In the genomic region with DNA sequence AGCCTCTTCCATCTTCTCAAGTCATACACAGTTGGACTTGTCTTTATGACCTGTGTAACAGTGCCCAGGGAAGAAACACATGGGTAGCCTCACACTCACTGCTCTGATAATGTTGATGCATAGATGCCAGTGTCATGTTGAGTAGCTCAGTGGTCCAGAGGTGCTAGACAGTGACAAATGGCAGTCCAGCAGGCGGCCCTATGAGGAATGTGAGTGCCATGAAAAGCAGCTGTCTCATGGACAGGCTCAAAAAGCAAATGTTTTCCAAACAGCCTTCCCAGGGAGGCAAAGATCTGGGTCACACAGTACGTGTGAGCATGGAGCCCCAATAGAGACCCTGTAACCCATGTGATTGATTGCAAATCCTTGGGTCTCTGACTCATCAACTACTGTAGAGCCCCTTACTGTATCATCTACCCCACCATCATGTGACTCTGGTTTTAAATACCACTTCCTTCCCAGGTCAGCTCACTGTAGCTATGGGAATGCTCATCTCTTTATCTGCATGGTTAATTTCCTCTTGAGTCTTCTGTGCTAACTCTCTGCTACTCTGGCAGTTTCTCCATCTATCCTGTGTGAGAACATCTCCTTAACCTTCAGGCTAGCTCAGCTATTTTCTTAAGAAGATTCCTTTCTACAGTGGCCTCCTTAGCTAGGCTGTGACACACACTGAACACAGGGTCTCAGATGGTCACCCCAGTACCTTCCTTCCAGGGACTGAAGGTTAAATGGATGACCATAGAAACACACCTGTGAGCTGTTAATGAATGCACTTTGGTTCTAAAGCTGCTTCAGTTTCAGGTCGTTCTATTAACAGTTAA, we compare ENCODE assay signal across 20 mouse cellular contexts.
DNase-seq lines count a peak whose midpoint lies in the region; ATAC-seq and TF ChIP-seq lines count a peak whose summit lies in the region.
"Had no signal": no experiment of that assay in that cellular context is flagged by ENCODE, and none has a peak within 500 bp of the region (broad histone marks: within the 10 kb centered on the region; RNA-seq: fewer than 3 reads in every experiment).

No protein-coding gene starts in this region.

- ATAC-seq in limb, embryonic 15.5 days (ENCODE audit: insufficient number of reproducible peaks, low FRiP score, low TSS enrichment, low read depth) = 0 out of 2 replicates have a peak, but pooled peaks have one; percentile 19

- intact Hi-C loops in gastrocnemius, adult 2 months (cut with DNase I) = no loop called here
- intact Hi-C loops in gastrocnemius, postnatal 36 days (cut with DNase I) = no loop called here

- peak overlapping the region; percentile 87 for H3K27ac ChIP-seq in gastrocnemius, adult 2 months
- peak overlapping the region; percentile 79 for H3K27ac ChIP-seq in layer of hippocampus, adult 2 months
- no peak overlapping the region for H3K27ac ChIP-seq in limb, embryonic 15.5 days
- H3K27ac ChIP-seq: embryonic facial prominence, embryonic 15.5 days; forebrain, embryonic 10.5 days; heart, embryonic 10.5 days; hindbrain, embryonic 12.5 days had no signal

- TF ChIP-seq CTCF in gastrocnemius, adult 2 months (IDR thresholded peaks at IDR 0.05) = no peak
- no peak for TF ChIP-seq CTCF in layer of hippocampus, adult 2 months (conservative IDR thresholded peaks at IDR 0.05)

- H3K27me3 ChIP-seq in limb, embryonic 15.5 days = no peaks in the 10 kb centered on the region
- H3K27me3 ChIP-seq: embryonic facial prominence, embryonic 15.5 days; hindbrain, embryonic 12.5 days had no signal

- no peak overlapping the region for H3K9ac ChIP-seq in limb, embryonic 15.5 days
- H3K9ac ChIP-seq: embryonic facial prominence, embryonic 15.5 days; hindbrain, embryonic 12.5 days had no signal

- 0 out of 2 replicates have a peak, but pooled peaks cover 2% of the 10 kb centered on the region for H3K4me1 ChIP-seq in limb, embryonic 15.5 days

- no peak overlapping the region for H3K4me3 ChIP-seq in gastrocnemius, adult 2 months
- no peak overlapping the region for H3K4me3 ChIP-seq in layer of hippocampus, adult 2 months
- H3K4me3 ChIP-seq in limb, embryonic 15.5 days = no peak overlapping the region
- H3K4me3 ChIP-seq: embryonic facial prominence, embryonic 15.5 days; forebrain, embryonic 10.5 days; heart, embryonic 10.5 days; hindbrain, embryonic 12.5 days had no signal

- no peak for DNase-seq in gastrocnemius, adult 2 months
- DNase-seq in gastrocnemius, postnatal 36 days = no peak
- DNase-seq in layer of hippocampus, adult 2 months (ENCODE audit: low spot score in 2 of 2) = no peak
- no peak for DNase-seq in layer of hippocampus, postnatal 36 days
- DNase-seq in 416B (ENCODE audit: low read depth) = peak; percentile 21
- DNase-seq in testis, postnatal 10 days (ENCODE audit: low spot score) = no peak
- DNase-seq in frontal cortex, postnatal 25 days (ENCODE audit: low spot score in 2 of 2) = no peak
- DNase-seq: adrenal gland, postnatal 14 days; cerebellum, adult 11 months; cerebellum, postnatal 10 days; gastrocnemius, postnatal 10 days; liver; right cerebral cortex, postnatal 4 days; thymus, postnatal 14 days had no signal

- no peak overlapping the region for H3K4me2 ChIP-seq in limb, embryonic 15.5 days
- H3K4me2 ChIP-seq: embryonic facial prominence, embryonic 15.5 days; hindbrain, embryonic 12.5 days had no signal

- WGBS in limb, embryonic 15.5 days = 70% methylated on average over 3 of the region's 3 CpGs

- H3K36me3 ChIP-seq in limb, embryonic 15.5 days = no peaks in the 10 kb centered on the region
- H3K36me3 ChIP-seq: embryonic facial prominence, embryonic 15.5 days; forebrain, embryonic 10.5 days; G1E; hindbrain, embryonic 12.5 days had no signal

- H3K9me3 ChIP-seq in limb, embryonic 15.5 days = no peaks in the 10 kb centered on the region
- H3K9me3 ChIP-seq: G1E had no signal
